Mouse (Mus musculus): ENCODE data around the gene Ssx9.
"Not testable (repeated sequence)": the region's sequence is repeated elsewhere in the genome, so short reads cannot be mapped to it uniquely, and the experiment has no call there.

Ssx9 gene

GRCm38 (mm10) chrX:8748132-8748531, at the start of gene Ssx9:
Gene Ssx9, plus strand, starts transcription at chrX:8748432.
- DNase-seq, result not testable (repeated sequence)

- DNase-seq, result no peak
Observed at GRCm38 (mm10) chrX:8732907-8733306, 15.3 kb upstream of the Ssx9 start.

- DNase-seq, result not testable (repeated sequence)
Observed at GRCm38 (mm10) chrX:8803391-8803790, 55.2 kb downstream of the Ssx9 start, which contains the start of gene Ssxb5. Gene Ssxb5, plus strand, starts transcription at chrX:8803691.

Measured in thymus, postnatal 36 days (tissue).